Comparison of ENCODE assay signal across 8 mouse cellular contexts in the genomic region with DNA sequence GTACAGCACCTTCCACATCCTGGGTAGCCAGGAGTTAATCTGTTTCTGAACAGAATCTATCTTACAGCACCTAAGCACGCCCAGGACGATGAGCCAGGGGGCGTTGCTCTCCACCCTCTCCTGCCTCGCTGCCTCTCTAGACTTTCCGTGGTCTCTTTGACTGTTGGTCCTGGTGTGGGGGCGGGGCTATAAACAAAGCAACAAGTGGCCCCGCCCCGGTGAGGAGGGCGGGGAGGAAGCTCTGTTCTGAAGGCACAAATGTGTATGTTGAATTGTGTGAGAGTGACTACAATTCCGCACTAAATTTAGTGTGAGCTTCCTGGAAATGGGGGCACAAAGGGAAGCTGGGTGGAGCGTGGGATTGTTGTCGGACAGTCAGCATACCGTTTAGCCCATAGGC. TPM values are rescaled to one million over a fixed set of nuclear protein-coding genes. Genes with fewer than 3 reads are reported as not detected.
A peak's percentile ranks its signal among the peaks of the same experiment; 100 is the strongest.
DNase-seq lines count a peak whose midpoint lies in the region; ATAC-seq lines count a peak whose summit lies in the region.

No protein-coding gene starts in this region.

- H3K9ac ChIP-seq in embryonic facial prominence, embryonic 13.5 days, result peak overlapping the region; percentile 36; the same call in 1 of the 2 replicates

- peak; percentile 39 for DNase-seq in right cerebral cortex, adult 18-20 months
- DNase-seq in right cerebral cortex, postnatal 25 days, result no peak
- DNase-seq in heart, postnatal 25 days (ENCODE audit: low spot score), result peak; percentile 55
- DNase-seq in kidney, postnatal 4 days, result peak; percentile 78 to 87
- peak; percentile 51 for DNase-seq in midbrain, embryonic 10.5 days (ENCODE audit: low spot score)
- DNase-seq in spleen, postnatal 4 days (ENCODE audit: low spot score in 2 of 2), result peak; percentile 82 to 87
- DNase-seq in left cerebral cortex, adult 11 months (ENCODE audit: low spot score), result no peak

- H3K4me3 ChIP-seq in embryonic facial prominence, embryonic 13.5 days, result peak overlapping the region; percentile 18
- H3K4me3 ChIP-seq in midbrain, embryonic 10.5 days, result no peak overlapping the region

- peaks cover 10% of the 10 kb centered on the region; the same call in 1 of the 2 replicates for H3K4me1 ChIP-seq in embryonic facial prominence, embryonic 13.5 days
- peaks cover 15% of the 10 kb centered on the region for H3K4me1 ChIP-seq in midbrain, embryonic 10.5 days

- H3K36me3 ChIP-seq in embryonic facial prominence, embryonic 13.5 days, result peaks cover 34% of the 10 kb centered on the region
- H3K36me3 ChIP-seq in midbrain, embryonic 10.5 days, result peaks cover 96% of the 10 kb centered on the region

- 0 out of 2 replicates have a peak overlapping the region, but pooled peaks have one; percentile 0 for H3K27ac ChIP-seq in embryonic facial prominence, embryonic 13.5 days
- H3K27ac ChIP-seq in midbrain, embryonic 10.5 days (replicated peaks), result peak overlapping the region; percentile 64; the same call in 1 of the 2 replicates

- intact Hi-C loops in heart, postnatal 25 days (cut with DNase I), result loop anchor here (5.0 kb wide), 1 partner anchor 37 kb away; no protein-coding TSS in a partner anchor

- 14% methylated on average over 13 of the region's 13 CpGs for WGBS in embryonic facial prominence, embryonic 13.5 days
- WGBS in midbrain, embryonic 10.5 days, result 14% methylated on average over 13 of the region's 13 CpGs

- no peaks in the 10 kb centered on the region for H3K9me3 ChIP-seq in embryonic facial prominence, embryonic 13.5 days
- no peaks in the 10 kb centered on the region for H3K9me3 ChIP-seq in midbrain, embryonic 10.5 days (replicated peaks)

- no peaks in the 10 kb centered on the region for H3K27me3 ChIP-seq in embryonic facial prominence, embryonic 13.5 days
- H3K27me3 ChIP-seq in midbrain, embryonic 10.5 days (ENCODE audit: low read depth, poor library complexity, severe bottlenecking), result no peaks in the 10 kb centered on the region

- peak overlapping the region; percentile 49 for H3K4me2 ChIP-seq in embryonic facial prominence, embryonic 13.5 days

- peak; percentile 56; the same call in 1 of the 2 replicates for ATAC-seq in embryonic facial prominence, embryonic 13.5 days (ENCODE audit: insufficient number of reproducible peaks, insufficient read depth, low FRiP score, low TSS enrichment, low read depth)

RNA-seq across cellular contexts. Expression of gene Heg1, which starts 30.1 kb away (rescaled TPM):
- 12.6 and 12.9 TPM in 2 replicates for polyA plus RNA-seq in embryonic facial prominence, embryonic 13.5 days (2015; fragmentation: Nextera tagmentation; extraction: Ambion mirVana)
- 100 to 1,000 TPM; 155 to 170 TPM for total RNA-seq in heart, postnatal 25 days (2021)
- polyA plus RNA-seq in midbrain, embryonic 10.5 days (2016; fragmentation: Nextera tagmentation; extraction: Ambion mirVana), result 34.3 and 45.7 TPM in 2 replicates

Comparison
In these comparisons a context has a peak if more than half of its experiments do, and no peak if none do; other contexts are left out.
1. DNase-seq: peak in right cerebral cortex, adult 18-20 months (single experiment), heart, postnatal 25 days (single experiment), kidney, postnatal 4 days (2 of 2), midbrain, embryonic 10.5 days (single experiment) and spleen, postnatal 4 days (2 of 2); none in right cerebral cortex, postnatal 25 days (single experiment) and left cerebral cortex, adult 11 months (single experiment).